Mouse (Mus musculus): ENCODE results near the gene Ctnnb1. TPM values are rescaled to one million over a fixed set of nuclear protein-coding genes. Genes with fewer than 3 reads are reported as not detected.

Gene Ctnnb1
- polyA plus RNA-seq (2012; fragmentation: generic; extraction: Trizol): 396 TPM
- long read RNA-seq, experiment 1, transcript Ctnnb1-201 (15 exons, 3,623 nt): major isoform, 25 of 76 reads
- long read RNA-seq, experiment 1, transcript Ctnnb1-215 (1 exons, 1,292 nt): minor isoform, 16 of 76 reads
- long read RNA-seq, experiment 1, partial matches to known transcripts: 31 of 76 reads
- long read RNA-seq, experiment 1, other reads (novel, unspliced or antisense): 4 of 76 reads
- long read RNA-seq, experiment 2, transcript Ctnnb1-201 (15 exons, 3,623 nt): major isoform, 469 of 609 reads
- long read RNA-seq, experiment 2, partial matches to known transcripts: 79 of 609 reads
- long read RNA-seq, experiment 2, other reads (novel, unspliced or antisense): 58 of 609 reads

DNA sequence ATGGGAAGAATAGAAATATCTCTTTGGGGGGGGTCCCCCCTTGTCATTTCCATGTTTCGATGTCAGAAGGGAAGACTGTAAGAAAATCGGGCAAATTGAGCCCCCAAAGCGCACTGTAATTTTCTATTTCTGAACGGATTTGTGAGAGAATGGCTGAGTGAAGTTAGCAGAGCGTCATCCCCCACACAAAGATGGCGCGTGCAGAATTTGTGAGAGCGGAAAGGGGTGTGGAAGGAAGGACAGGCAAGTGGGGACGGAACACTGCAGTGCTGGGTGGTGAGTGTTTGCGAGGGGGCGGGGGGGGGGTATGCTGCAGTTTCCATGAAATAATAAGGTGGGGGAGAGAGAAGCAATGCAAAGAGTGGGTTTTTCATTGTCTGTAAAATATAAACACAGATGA is at the start of gene Ctnnb1:
TSS of gene Ctnnb1 (plus strand) at position 136 of the 400 bp plus-strand sequence.
- Histone ChIP-seq H3K79me2 (ENCODE audit: control insufficient read depth, insufficient read depth) (peaks cover 6% of the 10 kb centered on the region), H3ac (ENCODE audit: control insufficient read depth, insufficient read length, low read depth) (no peak within 1 kb of the TSS), H3K27me3 (ENCODE audit: control insufficient read depth, insufficient read depth, insufficient read length) (no peaks in the 10 kb centered on the region), H3K79me3 (ENCODE audit: low read depth) (peaks cover 4% of the 10 kb centered on the region), H3K4me3 (ENCODE audit: insufficient read depth, poor library complexity, severe bottlenecking) (no peak within 1 kb of the TSS), H3K36me3 (ENCODE audit: control insufficient read depth, insufficient read depth) (no peaks in the 10 kb centered on the region)
- TF ChIP-seq MYOD1 (IDR thresholded peaks at IDR 0.05; ENCODE audit: control insufficient read depth, insufficient read length, low read depth): no peak
- no peak for TF ChIP-seq MAX (IDR thresholded peaks at IDR 0.05)
- TF ChIP-seq MYOG (IDR thresholded peaks at IDR 0.05; ENCODE audit: control insufficient read depth, extremely low read depth, insufficient read length): no peak
- no peak for TF ChIP-seq FOSL1 (IDR thresholded peaks at IDR 0.05; ENCODE audit: insufficient read depth, low read length, poor library complexity, severe bottlenecking)
- TF ChIP-seq CEBPB (IDR thresholded peaks at IDR 0.05; ENCODE audit: low read depth): no peak
- no peak for TF ChIP-seq CTCF (IDR thresholded peaks at IDR 0.05; ENCODE audit: control insufficient read depth, insufficient read depth, insufficient read length)
- no peak for TF ChIP-seq USF1 (IDR thresholded peaks at IDR 0.05; ENCODE audit: low read depth)

DNA sequence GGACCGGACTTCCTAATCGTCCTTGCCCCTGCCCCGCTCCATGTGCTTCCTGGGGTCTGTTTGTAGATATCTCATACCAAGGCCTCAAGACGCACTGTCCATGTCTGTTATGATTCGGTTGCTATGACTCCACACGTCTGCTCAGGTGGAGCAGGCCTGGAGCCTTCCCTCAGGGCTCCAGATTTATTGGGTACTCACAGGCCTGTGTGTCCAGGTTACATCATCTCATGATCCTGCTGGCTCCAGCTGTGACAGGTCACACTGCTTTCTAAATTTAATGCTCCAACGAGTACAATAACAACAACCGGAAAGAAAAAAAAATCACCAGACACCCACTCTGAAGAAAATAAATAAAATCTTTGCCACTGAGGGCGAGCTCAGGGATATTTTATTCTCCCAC is 48.7 kb upstream of the Ctnnb1 start:
- H3K36me3 ChIP-seq (ENCODE audit: control insufficient read depth, insufficient read depth): no peaks in the 10 kb centered on the region
- H3ac ChIP-seq (ENCODE audit: control insufficient read depth, insufficient read length, low read depth): no peak overlapping the region
- H3K79me3 ChIP-seq (ENCODE audit: low read depth): no peaks in the 10 kb centered on the region
- no peak overlapping the region for H3K4me3 ChIP-seq (ENCODE audit: insufficient read depth, poor library complexity, severe bottlenecking)
- H3K79me2 ChIP-seq (ENCODE audit: control insufficient read depth, insufficient read depth): no peaks in the 10 kb centered on the region
- no peaks in the 10 kb centered on the region for H3K27me3 ChIP-seq (ENCODE audit: control insufficient read depth, insufficient read depth, insufficient read length)
- TF ChIP-seq CEBPB (IDR thresholded peaks at IDR 0.05; ENCODE audit: low read depth) (no peak), FOSL1 (IDR thresholded peaks at IDR 0.05; ENCODE audit: insufficient read depth, low read length, poor library complexity, severe bottlenecking) (no peak), MAX (IDR thresholded peaks at IDR 0.05) (no peak), USF1 (IDR thresholded peaks at IDR 0.05; ENCODE audit: low read depth) (no peak), MYOD1 (IDR thresholded peaks at IDR 0.05; ENCODE audit: control insufficient read depth, insufficient read length, low read depth) (no peak)

- Histone ChIP-seq H3K36me3 (ENCODE audit: control insufficient read depth, insufficient read depth) (no peaks in the 10 kb centered on the region), H3K27me3 (ENCODE audit: control insufficient read depth, insufficient read depth, insufficient read length) (no peaks in the 10 kb centered on the region), H3ac (ENCODE audit: control insufficient read depth, insufficient read length, low read depth) (no peak overlapping the region), H3K79me2 (ENCODE audit: control insufficient read depth, insufficient read depth) (no peaks in the 10 kb centered on the region), H3K4me3 (ENCODE audit: insufficient read depth, poor library complexity, severe bottlenecking) (no peak overlapping the region), H3K79me3 (ENCODE audit: low read depth) (no peaks in the 10 kb centered on the region)
- TF ChIP-seq MYOG (IDR thresholded peaks at IDR 0.05; ENCODE audit: control insufficient read depth, extremely low read depth, insufficient read length) (no peak), CTCF (IDR thresholded peaks at IDR 0.05; ENCODE audit: control insufficient read depth, insufficient read depth, insufficient read length) (no peak), MAX (IDR thresholded peaks at IDR 0.05) (no peak), CEBPB (IDR thresholded peaks at IDR 0.05; ENCODE audit: low read depth) (no peak), USF1 (IDR thresholded peaks at IDR 0.05; ENCODE audit: low read depth) (peak; percentile 24)
Observed at GRCm38 (mm10) chr9:120881121-120881520, 47.9 kb upstream of the Ctnnb1 start.

GRCm38 (mm10) chr9:120881839-120882238 is 47.2 kb upstream of the Ctnnb1 start:
- no peak overlapping the region for H3K4me3 ChIP-seq (ENCODE audit: insufficient read depth, poor library complexity, severe bottlenecking)
- no peaks in the 10 kb centered on the region for H3K27me3 ChIP-seq (ENCODE audit: control insufficient read depth, insufficient read depth, insufficient read length)
- no peaks in the 10 kb centered on the region for H3K79me2 ChIP-seq (ENCODE audit: control insufficient read depth, insufficient read depth)
- TF ChIP-seq MYOD1 (IDR thresholded peaks at IDR 0.05; ENCODE audit: control insufficient read depth, insufficient read length, low read depth) (no peak), CEBPB (IDR thresholded peaks at IDR 0.05; ENCODE audit: low read depth) (no peak), FOSL1 (IDR thresholded peaks at IDR 0.05; ENCODE audit: insufficient read depth, low read length, poor library complexity, severe bottlenecking) (no peak), MYOG (IDR thresholded peaks at IDR 0.05; ENCODE audit: control insufficient read depth, extremely low read depth, insufficient read length) (no peak), CTCF (IDR thresholded peaks at IDR 0.05; ENCODE audit: control insufficient read depth, insufficient read depth, insufficient read length) (no peak), MAX (IDR thresholded peaks at IDR 0.05) (no peak), USF1 (IDR thresholded peaks at IDR 0.05; ENCODE audit: low read depth) (no peak)
- no peaks in the 10 kb centered on the region for H3K36me3 ChIP-seq (ENCODE audit: control insufficient read depth, insufficient read depth)
- no peaks in the 10 kb centered on the region for H3K79me3 ChIP-seq (ENCODE audit: low read depth)
- H3ac ChIP-seq (ENCODE audit: control insufficient read depth, insufficient read length, low read depth): no peak overlapping the region

- Histone ChIP-seq H3K4me3 (ENCODE audit: insufficient read depth, poor library complexity, severe bottlenecking) (no peak overlapping the region), H3ac (ENCODE audit: control insufficient read depth, insufficient read length, low read depth) (no peak overlapping the region), H3K36me3 (ENCODE audit: control insufficient read depth, insufficient read depth) (no peaks in the 10 kb centered on the region), H3K27me3 (ENCODE audit: control insufficient read depth, insufficient read depth, insufficient read length) (no peaks in the 10 kb centered on the region), H3K79me3 (ENCODE audit: low read depth) (no peaks in the 10 kb centered on the region), H3K79me2 (ENCODE audit: control insufficient read depth, insufficient read depth) (no peaks in the 10 kb centered on the region)
- no peak for TF ChIP-seq CEBPB (IDR thresholded peaks at IDR 0.05; ENCODE audit: low read depth)
- no peak for TF ChIP-seq MYOD1 (IDR thresholded peaks at IDR 0.05; ENCODE audit: control insufficient read depth, insufficient read length, low read depth)
- TF ChIP-seq MYOG (IDR thresholded peaks at IDR 0.05; ENCODE audit: control insufficient read depth, extremely low read depth, insufficient read length): no peak
- no peak for TF ChIP-seq FOSL1 (IDR thresholded peaks at IDR 0.05; ENCODE audit: insufficient read depth, low read length, poor library complexity, severe bottlenecking)
- TF ChIP-seq USF1 (IDR thresholded peaks at IDR 0.05; ENCODE audit: low read depth): no peak
- no peak for TF ChIP-seq CTCF (IDR thresholded peaks at IDR 0.05; ENCODE audit: control insufficient read depth, insufficient read depth, insufficient read length)
- no peak for TF ChIP-seq MAX (IDR thresholded peaks at IDR 0.05)
Observed at GRCm38 (mm10) chr9:120884726-120885125, 44.3 kb upstream of the Ctnnb1 start.

All from C2C12 (cell line).